Mouse (Mus musculus): ENCODE data around the gene Fam57b. TPM values are rescaled to one million over a fixed set of nuclear protein-coding genes. Genes with fewer than 3 reads are reported as not detected.
"Not testable (repeated sequence)": the region's sequence is repeated elsewhere in the genome, so short reads cannot be mapped to it uniquely, and the experiment has no call there.

Gene Fam57b
- total RNA-seq, 2 experiments from 2014 or later = 65.3 to 75.7 TPM

DNA sequence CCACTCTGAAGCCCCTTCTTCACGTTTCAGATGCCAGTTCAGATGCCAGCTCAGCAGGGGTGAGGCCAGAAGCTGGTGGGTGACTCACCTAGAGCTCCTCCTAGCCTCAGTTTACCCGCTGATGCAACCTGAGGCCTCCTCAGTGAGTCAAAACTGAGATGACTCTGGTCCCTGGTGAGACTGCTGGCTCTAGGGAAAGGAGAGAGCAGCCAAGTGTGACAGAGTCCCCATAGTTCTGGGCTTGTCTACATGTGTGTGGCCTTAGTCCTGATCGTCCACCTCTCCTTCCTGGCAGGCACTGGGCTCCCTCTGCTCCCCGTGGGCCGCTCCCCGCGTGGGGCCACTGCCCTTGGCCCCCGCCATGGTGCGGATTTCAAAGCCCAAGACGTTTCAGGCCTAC is 20.0 kb upstream of the Fam57b start:
- DNase-seq (ENCODE audit: low spot score) = peak; percentile 36

DNA sequence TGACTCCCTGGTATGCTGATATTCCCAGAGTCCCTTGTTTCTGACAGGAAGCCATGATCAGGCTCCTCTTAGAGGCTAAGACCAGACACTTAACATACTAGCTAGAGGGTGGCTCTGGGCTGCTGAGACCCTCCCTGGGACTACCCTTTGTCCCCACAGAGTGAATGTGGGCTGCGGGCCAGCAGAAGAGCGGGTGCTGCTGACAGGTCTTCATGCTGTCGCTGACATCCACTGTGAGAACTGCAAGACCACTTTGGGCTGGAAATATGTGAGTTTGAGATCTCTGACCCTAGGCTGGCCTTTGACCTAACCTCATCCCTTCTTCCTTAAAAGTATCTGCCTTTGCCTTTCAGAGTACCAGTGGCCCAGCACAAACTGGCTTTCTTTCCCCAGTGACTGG is 19.3 kb upstream of the Fam57b start:
- no peak for DNase-seq (ENCODE audit: low spot score)

GRCm38 (mm10) chr7:126779101-126779500 is 18.4 kb upstream of the Fam57b start:
- DNase-seq (ENCODE audit: low spot score) = not testable (repeated sequence)

GRCm38 (mm10) chr7:126779983-126780970 is 17.2 kb upstream of the Fam57b start:
- DNase-seq (ENCODE audit: low spot score) = peak; percentile 84

DNA sequence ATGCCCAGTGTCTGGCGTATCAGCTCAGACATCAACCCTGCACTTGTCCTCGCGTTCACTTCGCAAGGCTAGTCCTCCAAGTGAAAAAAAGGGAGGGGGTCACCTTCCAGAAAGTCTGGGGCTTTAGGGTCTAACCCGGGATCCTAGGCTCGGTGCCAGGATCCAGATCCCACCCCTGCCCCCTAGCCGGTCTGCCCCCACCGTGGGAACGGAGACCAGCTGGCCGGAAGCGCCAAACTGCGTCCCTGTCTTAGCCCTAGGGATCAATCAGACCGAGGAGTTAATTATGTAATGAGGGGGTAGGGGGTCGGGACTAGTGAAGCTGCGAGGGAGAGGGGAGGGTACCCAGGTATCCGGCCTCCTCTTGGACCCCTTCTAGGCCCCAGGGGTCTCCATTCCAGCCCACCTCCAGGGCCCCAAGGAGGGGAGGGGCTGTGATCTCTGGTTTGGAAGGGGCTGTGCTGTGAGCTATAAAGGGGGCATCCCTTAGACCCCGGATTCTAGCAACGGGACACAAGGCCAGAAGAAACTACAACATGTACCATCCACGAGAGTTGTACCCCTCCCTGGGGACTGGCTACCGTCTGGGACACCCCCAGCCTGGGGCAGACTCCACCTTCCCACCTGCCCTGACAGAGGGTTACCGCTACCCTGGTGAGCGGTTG is 16.4 kb upstream of the Fam57b start, which contains the start of gene Tbx6:
TSS of gene Tbx6 (plus strand) at position 513 of the 665 bp plus-strand sequence.
- no peak for DNase-seq (ENCODE audit: low spot score)

- DNase-seq (ENCODE audit: low spot score) = no peak
Measured at GRCm38 (mm10) chr7:126781661-126782370, 15.7 kb upstream of the Fam57b start.

- no peak for DNase-seq (ENCODE audit: low spot score)
Measured at GRCm38 (mm10) chr7:126782693-126783092, 14.8 kb upstream of the Fam57b start.

DNA sequence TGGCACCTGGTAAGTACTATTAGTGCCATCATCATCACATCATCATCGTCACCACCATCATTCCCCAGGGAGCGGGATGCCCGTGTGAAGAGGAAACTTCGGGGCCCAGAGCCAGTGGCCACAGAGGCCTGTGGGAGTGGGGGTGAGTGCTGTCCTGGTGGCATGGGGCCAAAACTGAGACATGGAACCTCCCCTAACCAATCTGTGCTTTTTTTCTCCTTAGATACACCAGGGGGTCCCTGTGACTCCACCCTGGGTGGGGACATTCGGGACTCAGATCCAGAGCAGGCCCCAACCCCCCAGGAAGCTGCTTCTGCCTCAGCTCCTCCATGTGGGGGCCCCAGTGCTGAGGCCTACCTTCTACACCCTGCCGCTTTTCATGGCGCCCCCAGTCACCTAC is 13.0 kb upstream of the Fam57b start:
- no peak for DNase-seq (ENCODE audit: low spot score)

- no peak for DNase-seq (ENCODE audit: low spot score)
Measured at GRCm38 (mm10) chr7:126785056-126785455, 12.4 kb upstream of the Fam57b start.

DNA sequence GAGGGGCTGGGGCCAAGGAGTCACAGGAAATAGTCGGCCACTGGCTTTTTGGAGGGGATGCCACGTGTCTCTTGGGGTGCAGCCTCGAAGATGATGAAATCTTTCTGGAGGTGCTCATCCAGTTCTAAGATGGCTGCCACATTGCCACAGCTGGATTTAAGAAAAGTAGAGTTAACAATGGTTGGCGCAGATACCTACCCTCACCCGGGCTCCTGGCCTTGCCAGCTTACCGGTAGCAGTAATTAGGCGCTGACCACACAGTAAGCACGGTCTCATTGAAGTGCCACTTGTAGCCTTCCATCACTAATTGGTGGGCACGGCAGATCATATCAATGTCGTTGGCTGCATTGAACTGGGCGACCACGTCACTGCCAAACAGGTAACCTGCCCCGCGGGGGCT is 11.3 kb upstream of the Fam57b start:
- no peak for DNase-seq (ENCODE audit: low spot score)

DNA sequence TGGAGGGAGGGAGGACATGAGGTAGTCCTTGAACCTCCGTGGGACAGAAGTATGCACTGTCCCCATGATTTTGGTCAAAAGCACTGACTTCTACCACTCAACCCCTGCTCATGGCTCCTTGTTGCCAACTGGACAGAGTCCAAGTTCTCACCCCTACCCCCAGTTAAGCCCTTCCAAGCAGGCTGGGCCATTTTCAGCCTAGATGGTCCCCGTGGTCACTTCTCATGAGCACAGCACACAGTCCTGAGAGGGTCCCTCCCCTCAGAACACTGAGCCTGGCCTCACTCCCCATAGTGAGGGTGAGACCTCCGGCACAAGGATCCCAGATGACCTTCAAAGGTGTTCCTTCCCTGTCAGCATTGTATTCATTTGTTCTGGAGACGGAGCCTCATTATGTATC is 8.3 kb upstream of the Fam57b start:
- no peak for DNase-seq (ENCODE audit: low spot score)

- peak; percentile 97 for DNase-seq (ENCODE audit: low spot score)
Measured at GRCm38 (mm10) chr7:126791851-126792720, 5.4 kb upstream of the Fam57b start, which contains the start of gene Ppp4c. Gene Ppp4c, minus strand, starts transcription at chr7:126792496.

DNA sequence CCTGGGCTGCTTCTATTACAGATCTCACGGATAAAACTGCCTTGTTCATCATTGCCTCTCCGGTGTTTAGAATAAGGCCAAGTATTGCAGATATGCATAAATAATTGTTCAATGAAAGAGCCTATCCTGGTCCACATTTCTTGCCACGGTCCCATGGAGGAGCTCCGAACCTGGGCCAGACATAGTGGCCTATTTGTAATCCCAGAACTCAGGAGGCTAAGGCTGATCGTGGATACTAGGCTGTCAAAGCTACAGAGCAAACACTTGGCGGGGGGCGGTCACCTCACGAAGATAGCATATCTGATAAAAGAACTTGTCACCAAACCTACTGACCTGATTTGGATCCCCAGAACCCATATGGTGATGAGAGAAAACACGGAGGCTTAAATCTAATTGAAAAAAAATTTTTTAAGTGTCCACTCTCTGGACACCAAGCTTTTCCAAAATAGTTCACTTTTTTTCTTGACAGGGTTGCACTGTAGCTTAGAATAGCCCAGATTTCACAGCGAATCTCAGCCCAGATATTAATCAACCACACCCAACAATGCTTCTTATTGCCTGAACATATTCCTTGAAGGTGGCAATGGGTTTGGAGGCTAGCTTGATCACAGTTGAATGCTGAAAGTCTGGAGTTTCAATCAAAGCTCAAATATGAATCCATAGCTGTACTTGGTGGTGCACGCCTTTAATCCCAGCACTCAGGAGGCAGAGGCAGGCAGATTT is 4.6 kb upstream of the Fam57b start:
- no peak for DNase-seq (ENCODE audit: low spot score)

- DNase-seq (ENCODE audit: low spot score) = peak; percentile 35
Measured at GRCm38 (mm10) chr7:126793456-126794270, 3.8 kb upstream of the Fam57b start.

- DNase-seq (ENCODE audit: low spot score) = no peak
Measured at GRCm38 (mm10) chr7:126794271-126794605, 3.2 kb upstream of the Fam57b start.

DNA sequence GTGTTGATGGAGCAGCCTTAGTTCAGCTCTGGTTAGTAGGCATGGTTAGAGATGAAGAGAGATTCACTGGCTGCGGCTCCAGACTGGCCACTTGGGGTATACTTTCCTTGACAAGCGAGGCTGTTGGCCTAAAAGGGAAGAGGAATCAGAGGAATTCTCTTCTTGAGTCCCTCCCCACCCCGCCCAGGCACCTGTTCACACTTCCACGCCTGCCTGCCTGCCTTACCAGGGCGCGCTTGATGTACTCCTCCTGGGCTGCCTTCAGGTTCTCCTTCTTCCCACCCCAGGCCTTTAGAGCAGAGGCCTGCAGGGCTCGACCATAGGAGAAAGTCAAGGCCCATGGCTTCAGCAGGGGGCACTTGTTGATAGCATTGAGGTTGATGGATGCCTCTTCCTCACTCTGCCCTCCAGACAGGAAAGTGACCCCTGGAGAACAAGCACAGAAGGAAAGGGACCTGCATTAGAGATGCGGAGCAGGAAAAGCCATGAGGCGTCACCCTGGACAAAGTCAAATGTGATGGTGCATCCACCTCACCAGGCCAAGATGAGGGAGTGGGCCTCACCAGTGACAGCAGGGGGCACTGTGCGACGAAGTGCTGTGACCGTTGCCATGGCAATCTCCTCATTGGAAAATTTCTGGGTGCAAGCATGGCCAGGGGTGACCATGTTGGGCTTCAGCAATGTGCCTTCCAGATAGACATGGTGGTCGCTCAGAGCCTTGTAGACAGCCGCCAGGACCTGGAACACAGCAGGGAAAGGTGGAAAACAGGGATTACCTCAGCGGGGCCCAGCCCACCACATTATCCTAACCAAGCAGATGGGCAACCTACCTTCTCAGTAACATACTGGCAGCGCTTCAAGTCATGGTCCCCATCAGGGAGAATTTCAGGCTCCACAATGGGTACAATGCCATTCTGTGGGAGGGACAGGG is 1.8 kb upstream of the Fam57b start:
- no peak for DNase-seq (ENCODE audit: low spot score)

GRCm38 (mm10) chr7:126796350-126796932 is 1.0 kb upstream of the Fam57b start:
- peak; percentile 47 for DNase-seq (ENCODE audit: low spot score)

All from gastrocnemius, adult 18-20 months (tissue).